Mouse (Mus musculus) embryo, embryonic 10 days (tissue): ENCODE measurements around the gene Smyd4.

Experiments used
- DNase-seq: peaks from one replicate; pipeline ENCODE4 v3.0.0-alpha.2; 2015; ENCODE audit warnings: low spot score

Smyd4 gene

GRCm38 (mm10) chr11:75348199-75348889 is at the start of gene Smyd4, which contains the start of gene Rpa1:
Gene Smyd4, plus strand, starts transcription at chr11:75348433.
Gene Rpa1, minus strand, starts transcription at chr11:75348324.
- peak; percentile 100 for DNase-seq

GRCm38 (mm10) chr11:75298491-75298890 is 49.7 kb upstream of the Smyd4 start:
- no peak for DNase-seq

- no peak for DNase-seq
Observed at GRCm38 (mm10) chr11:75299786-75300185, 48.4 kb upstream of the Smyd4 start.

- no peak for DNase-seq
Observed at GRCm38 (mm10) chr11:75300954-75301353, 47.3 kb upstream of the Smyd4 start.

GRCm38 (mm10) chr11:75304797-75305196 is 43.4 kb upstream of the Smyd4 start:
- DNase-seq = no peak

GRCm38 (mm10) chr11:75308650-75309049 is 39.6 kb upstream of the Smyd4 start:
- DNase-seq = no peak

- DNase-seq = no peak
Observed at GRCm38 (mm10) chr11:75310813-75311212, 37.4 kb upstream of the Smyd4 start.

GRCm38 (mm10) chr11:75311751-75312150 is 36.5 kb upstream of the Smyd4 start:
- DNase-seq = no peak

- no peak for DNase-seq
Observed at GRCm38 (mm10) chr11:75313834-75314233, 34.4 kb upstream of the Smyd4 start.

GRCm38 (mm10) chr11:75318351-75319221 is 29.6 kb upstream of the Smyd4 start:
- DNase-seq = no peak

GRCm38 (mm10) chr11:75319246-75319645 is 29.0 kb upstream of the Smyd4 start:
- DNase-seq = no peak

- no peak for DNase-seq
Observed at GRCm38 (mm10) chr11:75323326-75323737, 24.9 kb upstream of the Smyd4 start.

GRCm38 (mm10) chr11:75324433-75324832 is 23.8 kb upstream of the Smyd4 start:
- no peak for DNase-seq

- no peak for DNase-seq
Observed at GRCm38 (mm10) chr11:75325116-75325968, 22.9 kb upstream of the Smyd4 start.

GRCm38 (mm10) chr11:75325969-75326311 is 22.3 kb upstream of the Smyd4 start:
- DNase-seq = no peak

GRCm38 (mm10) chr11:75336676-75337075 is 11.6 kb upstream of the Smyd4 start:
- DNase-seq = no peak

GRCm38 (mm10) chr11:75337246-75337645 is 11.0 kb upstream of the Smyd4 start:
- no peak for DNase-seq

GRCm38 (mm10) chr11:75340076-75340475 is 8.2 kb upstream of the Smyd4 start:
- DNase-seq = no peak

- no peak for DNase-seq
Observed at GRCm38 (mm10) chr11:75340698-75341345, 7.4 kb upstream of the Smyd4 start.

- DNase-seq = no peak
Observed at GRCm38 (mm10) chr11:75343096-75343495, 5.1 kb upstream of the Smyd4 start.

GRCm38 (mm10) chr11:75344163-75344562 is 4.1 kb upstream of the Smyd4 start:
- no peak for DNase-seq

- no peak for DNase-seq
Observed at GRCm38 (mm10) chr11:75344716-75345115, 3.5 kb upstream of the Smyd4 start.
